Mouse (Mus musculus): Measurements from ENCODE around the gene Gm128. TPM values are rescaled to one million over a fixed set of nuclear protein-coding genes. Genes with fewer than 3 reads are reported as not detected.

Gm128 gene
- polyA plus RNA-seq, 1 experiment from 2014 or later: 0.97 TPM

DNA sequence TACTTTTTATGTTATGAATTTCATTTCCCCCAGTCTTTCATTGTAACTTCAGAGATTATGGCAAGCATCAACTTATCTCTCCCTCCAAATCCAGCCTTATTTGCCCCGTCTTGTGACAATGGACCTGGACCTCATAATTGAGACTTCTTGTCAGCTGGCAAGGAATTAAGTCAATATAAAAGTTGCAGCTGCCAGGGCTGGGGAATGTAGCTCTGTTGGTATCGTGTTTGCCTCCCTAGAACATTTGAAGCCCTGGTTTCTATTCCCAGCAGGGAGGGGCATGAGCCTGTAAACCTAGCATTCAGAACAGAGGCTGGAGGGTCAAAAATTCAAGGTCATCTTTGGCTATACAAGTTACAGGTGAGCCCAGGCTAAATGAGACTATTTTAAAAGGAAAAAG is 45.6 kb downstream of the Gm128 start:
- Histone ChIP-seq H3K4me1 (no peaks in the 10 kb centered on the region), H3K27me3 (ENCODE audit: insufficient read depth, poor library complexity, severe bottlenecking) (no peaks in the 10 kb centered on the region), H3K27ac (no peak overlapping the region), H3K9me3 (no peaks in the 10 kb centered on the region), H3K4me3 (no peak overlapping the region), H3K36me3 (peaks cover 78% of the 10 kb centered on the region)
- WGBS: 87% methylated on average over 2 of the region's 2 CpGs
- DNase-seq (ENCODE audit: low spot score): no peak

DNA sequence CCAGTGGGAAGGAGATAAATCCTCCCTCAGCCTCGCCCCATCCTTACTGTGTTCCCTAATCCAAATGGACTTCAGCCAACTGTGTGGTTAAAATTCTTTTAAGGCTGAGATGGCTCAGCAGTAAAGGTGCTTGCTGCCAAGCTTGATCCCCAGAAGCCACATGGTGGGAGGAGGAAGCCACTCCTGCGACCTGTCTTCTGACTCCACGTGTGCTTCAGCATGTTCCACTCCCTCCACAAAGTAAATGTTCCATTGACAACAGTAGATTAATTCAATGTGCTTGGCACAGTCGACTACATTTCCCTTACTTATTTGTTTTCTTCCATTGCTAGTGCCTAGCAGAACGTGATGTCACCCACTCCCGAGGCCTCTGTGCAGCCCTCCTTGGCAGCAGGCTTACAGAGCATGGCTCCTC is 46.7 kb downstream of the Gm128 start:
- 86% methylated on average over 6 of the region's 6 CpGs for WGBS

More for the DNA sequence above, 46.7 kb downstream of the Gm128 start:
- no peaks in the 10 kb centered on the region for H3K4me1 ChIP-seq
- no peaks in the 10 kb centered on the region for H3K27me3 ChIP-seq (ENCODE audit: insufficient read depth, poor library complexity, severe bottlenecking)
- H3K9me3 ChIP-seq: no peaks in the 10 kb centered on the region
- DNase-seq (ENCODE audit: low spot score): no peak
- peaks cover 77% of the 10 kb centered on the region for H3K36me3 ChIP-seq
- no peak overlapping the region for H3K4me3 ChIP-seq
- no peak overlapping the region for H3K27ac ChIP-seq

Other genes with a start within 250 kb of the Gm128 start
- 28.1 and 28.2 TPM in 2 replicates for gene Zfp687, start 226.2 kb downstream of the Gm128 start, polyA plus RNA-seq (2016; fragmentation: Nextera tagmentation; extraction: Ambion mirVana)
- 282 and 332 TPM in 2 replicates for gene Psmd4, start 199.0 kb downstream of the Gm128 start, polyA plus RNA-seq (2016; fragmentation: Nextera tagmentation; extraction: Ambion mirVana)
- 18.3 and 18.8 TPM in 2 replicates for gene Pip5k1a, start 134.7 kb downstream of the Gm128 start, polyA plus RNA-seq (2016; fragmentation: Nextera tagmentation; extraction: Ambion mirVana)
- gene Vps72, start 130.6 kb downstream of the Gm128 start, polyA plus RNA-seq (2016; fragmentation: Nextera tagmentation; extraction: Ambion mirVana): 124 and 172 TPM in 2 replicates
- 0.70 and 0.90 TPM in 2 replicates for gene Tmod4, start 117.1 kb downstream of the Gm128 start, polyA plus RNA-seq (2016; fragmentation: Nextera tagmentation; extraction: Ambion mirVana)
- 55.3 and 60.9 TPM in 2 replicates for gene Scnm1, start 107.6 kb downstream of the Gm128 start, polyA plus RNA-seq (2016; fragmentation: Nextera tagmentation; extraction: Ambion mirVana)
- gene Lysmd1, start 107.5 kb downstream of the Gm128 start, polyA plus RNA-seq (2016; fragmentation: Nextera tagmentation; extraction: Ambion mirVana): 8.7 and 10.1 TPM in 2 replicates
- gene Tnfaip8l2, start 99.2 kb downstream of the Gm128 start, polyA plus RNA-seq (2016; fragmentation: Nextera tagmentation; extraction: Ambion mirVana): 0.21 and 1.2 TPM in 2 replicates
- 1.9 and 4.1 TPM in 2 replicates for gene Sema6c, start 81.1 kb downstream of the Gm128 start, polyA plus RNA-seq (2016; fragmentation: Nextera tagmentation; extraction: Ambion mirVana)
- 8.7 and 8.8 TPM in 2 replicates for gene Gabpb2, start 23.7 kb downstream of the Gm128 start, polyA plus RNA-seq (2016; fragmentation: Nextera tagmentation; extraction: Ambion mirVana)
- 59.8 and 74.9 TPM in 2 replicates for gene Cdc42se1, start 12.9 kb downstream of the Gm128 start, polyA plus RNA-seq (2016; fragmentation: Nextera tagmentation; extraction: Ambion mirVana)
- gene Mllt11, start 9.4 kb downstream of the Gm128 start, polyA plus RNA-seq (2016; fragmentation: Nextera tagmentation; extraction: Ambion mirVana): 10.7 and 11.1 TPM in 2 replicates
- 0.22 and 0.43 TPM in 2 replicates for gene Bnipl, start 9.6 kb upstream of the Gm128 start, polyA plus RNA-seq (2016; fragmentation: Nextera tagmentation; extraction: Ambion mirVana)
- gene Mindy1, start 39.7 kb upstream of the Gm128 start, polyA plus RNA-seq (2016; fragmentation: Nextera tagmentation; extraction: Ambion mirVana): 26.2 and 27.0 TPM in 2 replicates
- gene Prune1, start 40.5 kb upstream of the Gm128 start, polyA plus RNA-seq (2016; fragmentation: Nextera tagmentation; extraction: Ambion mirVana): 30.7 and 31.1 TPM in 2 replicates
- gene Anxa9, start 65.6 kb upstream of the Gm128 start, polyA plus RNA-seq (2016; fragmentation: Nextera tagmentation; extraction: Ambion mirVana): 1.6 and 2.5 TPM in 2 replicates
- 147 TPM in 2 replicates for gene Cers2, start 73.2 kb upstream of the Gm128 start, polyA plus RNA-seq (2016; fragmentation: Nextera tagmentation; extraction: Ambion mirVana)
- 33.0 and 42.8 TPM in 2 replicates for gene Setdb1, start 115.6 kb upstream of the Gm128 start, polyA plus RNA-seq (2016; fragmentation: Nextera tagmentation; extraction: Ambion mirVana)
- not detected in 2 replicates for gene 4930558C23Rik, start 161.2 kb upstream of the Gm128 start, polyA plus RNA-seq (2016; fragmentation: Nextera tagmentation; extraction: Ambion mirVana)
- gene Arnt, start 192.8 kb upstream of the Gm128 start, polyA plus RNA-seq (2016; fragmentation: Nextera tagmentation; extraction: Ambion mirVana): 30.1 and 32.8 TPM in 2 replicates

Data from heart, embryonic 10.5 days (tissue).